Mouse (Mus musculus) layer of hippocampus, postnatal 36 days (tissue): ENCODE results near the gene Catsper4. TPM values are rescaled to one million over a fixed set of nuclear protein-coding genes. Genes with fewer than 3 reads are reported as not detected.

ENCODE experiments used
- DNase-seq, 2 experiments: peaks; one replicate each; pipeline ENCODE4 v3.0.0; 2022
- total RNA-seq, 2 experiments: library from RNA; stranded (reverse); gene quantifications; 2 replicates each; pipeline ENCODE4 v1.2.3; 2021

The Catsper4 gene
- total RNA-seq, 2 experiments from 2014 or later: not detected

DNA sequence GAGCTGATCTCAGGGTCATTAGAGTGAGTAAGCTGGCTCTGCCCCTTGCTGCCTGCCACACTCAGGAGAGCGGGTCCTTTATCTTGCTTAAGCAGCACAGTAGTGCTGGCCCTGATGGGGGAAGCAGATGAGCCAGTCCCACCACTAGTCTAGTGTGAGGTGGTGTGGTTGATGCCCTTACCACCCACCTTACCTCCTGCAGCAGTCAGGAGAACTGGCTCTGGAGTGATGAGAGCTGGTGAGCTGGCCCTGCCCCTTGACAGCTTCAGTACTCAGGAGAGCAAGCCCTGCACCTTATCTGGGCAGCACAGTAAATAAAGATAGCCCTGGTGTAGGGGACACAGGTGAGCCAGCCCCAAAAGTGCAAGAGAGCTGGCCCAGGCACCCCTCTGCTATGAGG, 46.1 kb downstream of the Catsper4 start:
- DNase-seq: no peak

DNA sequence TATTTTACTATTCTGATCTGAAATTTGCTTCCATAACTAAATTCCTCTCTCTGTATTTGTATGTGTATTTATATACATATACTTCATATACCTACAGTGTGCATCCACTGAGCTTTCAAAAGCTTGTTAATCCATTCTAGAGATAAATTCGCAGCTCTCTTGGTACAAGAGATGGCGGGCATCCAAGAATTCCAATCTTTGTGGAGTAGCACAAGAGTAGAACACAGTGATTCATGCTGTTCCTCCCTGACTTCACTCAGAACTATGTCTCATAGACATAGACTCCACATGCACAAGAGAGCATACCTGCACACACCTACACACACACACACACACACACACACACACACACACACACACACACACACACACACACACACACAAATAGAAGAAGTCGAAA, 54.8 kb downstream of the Catsper4 start:
- DNase-seq: no peak

DNA sequence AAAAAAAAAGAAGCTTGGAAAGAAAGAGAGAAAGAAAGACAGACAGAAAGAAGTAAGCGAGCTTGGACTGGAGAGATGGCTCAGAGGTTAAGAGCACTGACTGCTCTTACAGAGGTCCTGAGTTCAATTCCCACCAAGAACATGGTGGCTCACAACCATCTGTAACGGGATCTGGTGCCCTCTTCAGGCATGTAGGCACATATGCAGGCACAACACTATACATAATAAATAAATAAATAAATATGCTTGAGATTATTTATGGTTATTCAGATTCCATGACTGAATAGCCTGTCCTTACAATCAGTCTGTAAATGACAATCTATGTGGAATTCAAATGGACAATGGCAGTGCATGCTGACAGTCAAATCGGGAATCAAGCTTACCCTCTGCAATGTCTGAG, 60.3 kb downstream of the Catsper4 start:
- no peak for DNase-seq

DNA sequence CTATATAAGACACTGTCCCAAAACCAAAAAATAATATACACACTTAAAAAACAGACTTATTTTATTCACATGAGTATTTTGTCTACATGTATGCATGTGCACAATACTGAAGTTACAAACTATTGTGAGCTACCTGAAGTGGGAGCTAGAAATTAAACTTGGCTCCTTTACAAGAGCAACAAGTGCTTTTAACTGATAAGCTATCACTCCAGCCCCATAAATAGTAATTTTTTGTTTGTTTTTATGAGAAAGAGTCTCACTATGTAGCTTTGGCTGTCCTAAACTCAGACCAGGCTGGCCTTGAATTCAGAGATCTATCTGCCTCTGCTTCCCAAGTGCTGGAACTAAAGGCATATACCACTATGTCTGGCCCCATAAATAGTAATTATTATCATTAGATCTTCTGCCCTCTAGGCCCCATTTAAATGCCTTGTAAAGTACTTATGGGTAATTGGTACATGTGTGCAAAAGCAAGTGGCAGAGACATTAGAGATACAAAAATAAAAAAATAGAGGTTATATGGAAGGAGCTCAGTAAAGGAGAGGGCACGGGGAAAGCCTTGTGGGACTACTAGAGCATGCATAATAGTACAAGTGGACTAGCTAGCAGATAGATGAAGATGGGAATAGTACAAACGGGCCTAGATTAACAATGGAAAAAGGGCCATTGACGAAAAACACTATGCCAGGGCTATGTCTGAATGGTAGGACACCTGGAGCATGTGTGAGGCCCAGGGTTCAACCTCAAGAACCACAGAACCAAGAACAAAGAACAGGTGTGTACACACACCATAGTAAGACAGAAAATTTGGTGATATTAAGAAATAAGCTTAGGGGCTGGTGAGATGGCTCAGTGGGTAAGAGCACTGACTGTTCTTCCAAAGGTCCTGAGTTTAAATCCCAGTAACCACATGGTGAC, 61.4 kb downstream of the Catsper4 start:
- DNase-seq: no peak

DNA sequence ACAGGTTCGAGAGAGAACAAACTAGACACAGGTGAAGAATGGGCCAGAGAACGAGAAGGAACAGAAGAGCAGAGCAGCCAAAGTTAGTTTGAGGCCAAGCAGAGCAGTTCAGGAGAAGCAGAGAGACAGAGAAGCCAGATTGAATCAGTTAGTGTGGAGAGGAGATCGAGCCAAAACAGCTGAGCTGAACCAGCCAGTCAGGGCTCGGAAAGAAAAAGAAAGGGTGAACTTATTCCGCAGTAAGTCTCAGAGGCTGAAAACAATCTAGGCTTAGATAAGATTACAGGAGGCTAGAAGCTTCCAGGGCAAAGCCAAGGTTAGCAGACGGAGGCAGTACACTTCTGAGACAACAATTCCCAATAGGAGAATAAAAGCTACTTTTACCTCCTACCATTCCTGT, 62.2 kb downstream of the Catsper4 start:
- DNase-seq: no peak

DNA sequence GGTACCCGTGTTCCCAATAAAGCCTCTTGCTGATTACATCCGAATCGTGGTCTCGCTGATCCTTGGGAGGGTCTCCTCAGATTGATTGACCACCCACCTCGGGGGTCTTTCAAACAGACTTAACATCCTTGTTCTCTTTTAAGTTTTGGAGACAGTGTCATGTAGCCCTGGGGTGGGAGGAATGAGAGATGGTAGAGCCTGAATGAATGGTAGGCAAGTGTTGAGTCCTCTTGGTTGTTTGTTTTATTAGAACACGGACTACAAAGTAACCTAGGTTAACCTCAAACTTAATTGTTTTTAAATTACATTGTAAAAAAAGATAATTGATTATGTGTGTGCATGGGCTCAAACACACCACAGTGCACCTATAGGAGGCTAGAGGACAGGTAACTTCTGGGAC, 62.6 kb downstream of the Catsper4 start:
- no peak for DNase-seq

Other genes starting within 250 kb of the Catsper4 start
- gene Dhdds, start 226.5 kb downstream of the Catsper4 start, total RNA-seq: 10 to 100 TPM; 57.8 to 62.6 TPM
- not detected for gene Lin28a, start 208.5 kb downstream of the Catsper4 start, total RNA-seq
- gene Zfp683, start 173.5 kb downstream of the Catsper4 start, total RNA-seq: not detected
- gene Crybg2, start 166.6 kb downstream of the Catsper4 start, total RNA-seq: 1 to 10 TPM; 1.2 to 1.8 TPM
- 1 to 10 TPM in 1 of 2 experiments, not detected in 1; 1.1 TPM for gene Cd52, start 132.3 kb downstream of the Catsper4 start, total RNA-seq
- 10 to 100 TPM; 32.8 to 34.7 TPM for gene Ubxn11, start 124.8 kb downstream of the Catsper4 start, total RNA-seq
- 100 to 1,000 TPM; 234 to 264 TPM for gene Sh3bgrl3, start 98.6 kb downstream of the Catsper4 start, total RNA-seq
- 10 to 100 TPM; 16.1 to 17.5 TPM for gene Cep85, start 40.3 kb downstream of the Catsper4 start, total RNA-seq
- gene Gm7534, start 24.4 kb downstream of the Catsper4 start, total RNA-seq: not detected
- gene Cnksr1, start 11.0 kb upstream of the Catsper4 start, total RNA-seq: under 1 TPM; 0.35 to 0.58 TPM
- gene E130218I03Rik, start 16.3 kb upstream of the Catsper4 start, total RNA-seq: not detected
- gene Zfp593, start 18.2 kb upstream of the Catsper4 start, total RNA-seq: 10 to 100 TPM; 10.2 to 11.4 TPM
- not detected for gene Gm30191, start 19.6 kb upstream of the Catsper4 start, total RNA-seq
- gene Grrp1, start 26.7 kb upstream of the Catsper4 start, total RNA-seq: 1 to 10 TPM; 2.7 to 7.4 TPM
- gene Pdik1l, start 60.5 kb upstream of the Catsper4 start, total RNA-seq: 10 to 100 TPM; 16.7 to 21.5 TPM
- not detected for gene Trim63, start 87.7 kb upstream of the Catsper4 start, total RNA-seq
- gene Slc30a2, start 115.8 kb upstream of the Catsper4 start, total RNA-seq: not detected
- 10 to 100 TPM; 41.8 to 45.5 TPM for gene Extl1, start 156.5 kb upstream of the Catsper4 start, total RNA-seq
- 1 to 10 TPM; 6.6 to 8.2 TPM for gene Pafah2, start 168.9 kb upstream of the Catsper4 start, total RNA-seq
- 100 to 1,000 TPM; 338 to 365 TPM for gene Stmn1, start 240.9 kb upstream of the Catsper4 start, total RNA-seq